Mouse (Mus musculus) megakaryocyte, embryonic 14.5 days (primary cell): Measurements from ENCODE around the gene Nedd4. TPM values are rescaled to one million over a fixed set of nuclear protein-coding genes. Genes with fewer than 3 reads are reported as not detected.
A peak's percentile ranks its signal among the peaks of the same experiment; 100 is the strongest.
"Not testable (repeated sequence)": the region's sequence is repeated elsewhere in the genome, so short reads cannot be mapped to it uniquely, and the experiment has no call there.

Experiments used
- H3K27me3 ChIP-seq: replicated peaks from 2 replicates; pipeline ENCODE3; 2012; ENCODE audit warnings: inconsistent platforms
- H3K36me3 ChIP-seq: replicated peaks from 2 replicates; pipeline ENCODE3; 2012; ENCODE audit warnings: low read length, inconsistent platforms, mixed read lengths
- H3K4me1 ChIP-seq: 2 replicates; pipeline ENCODE4 v1.6.1; 2012; ENCODE audit warnings: inconsistent platforms
- H3K4me3 ChIP-seq: replicated peaks from 2 replicates; pipeline ENCODE3; 2012; ENCODE audit warnings: moderate library complexity, mild to moderate bottlenecking, inconsistent platforms
- H3K9me3 ChIP-seq: 2 replicates; pipeline ENCODE4 v1.6.1; 2012; ENCODE audit warnings: inconsistent platforms
- FLI1 ChIP-seq: IDR thresholded peaks from 2 replicates; pipeline ENCODE4 v1.6.1; 2012; ENCODE audit warnings: low read length, inconsistent platforms, mixed read lengths
- GATA1 ChIP-seq: IDR thresholded peaks from 3 replicates; pipeline ENCODE4 v1.6.1; 2012; ENCODE audit warnings: mixed read lengths, low read length, inconsistent platforms, borderline replicate concordance
- polyA plus RNA-seq: library from polyadenylated mRNA; stranded (reverse); fragments of >175 nt; gene quantifications from 2 replicates; pipeline ENCODE4 v1.2.3, GENCODE M21; 2012; ENCODE audit warnings: low replicate concordance; ENCODE audit not compliant: insufficient read depth

Gene Nedd4
- polyA plus RNA-seq, 1 experiment, result 24.7 TPM

DNA sequence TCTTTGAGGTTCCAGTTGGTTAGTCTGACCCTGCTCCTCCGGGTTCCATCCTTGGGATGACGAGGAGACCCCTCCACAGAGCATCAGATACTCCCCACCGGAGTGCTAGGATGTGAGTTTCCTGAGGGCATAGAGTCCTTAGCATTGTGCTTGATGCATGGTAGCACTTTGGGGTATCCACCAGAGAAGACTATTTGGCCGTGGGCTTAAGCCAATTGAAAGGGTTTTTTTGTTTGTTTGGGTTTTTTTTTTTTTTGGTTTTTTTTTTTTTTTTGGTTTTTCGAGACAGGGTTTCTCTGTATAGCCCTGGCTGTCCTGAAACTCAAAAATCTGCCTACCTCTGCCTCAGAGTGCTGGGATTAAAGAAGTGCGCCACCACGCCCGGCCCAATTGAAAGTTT is 24.9 kb upstream of the Nedd4 start:
- H3K9me3 ChIP-seq, result no peaks in the 10 kb centered on the region
- H3K27me3 ChIP-seq, result no peaks in the 10 kb centered on the region
- TF ChIP-seq FLI1 (no peak), GATA1 (no peak)
- H3K36me3 ChIP-seq, result no peaks in the 10 kb centered on the region
- no peak overlapping the region for H3K4me3 ChIP-seq
- H3K4me1 ChIP-seq, result peaks cover 20% of the 10 kb centered on the region

DNA sequence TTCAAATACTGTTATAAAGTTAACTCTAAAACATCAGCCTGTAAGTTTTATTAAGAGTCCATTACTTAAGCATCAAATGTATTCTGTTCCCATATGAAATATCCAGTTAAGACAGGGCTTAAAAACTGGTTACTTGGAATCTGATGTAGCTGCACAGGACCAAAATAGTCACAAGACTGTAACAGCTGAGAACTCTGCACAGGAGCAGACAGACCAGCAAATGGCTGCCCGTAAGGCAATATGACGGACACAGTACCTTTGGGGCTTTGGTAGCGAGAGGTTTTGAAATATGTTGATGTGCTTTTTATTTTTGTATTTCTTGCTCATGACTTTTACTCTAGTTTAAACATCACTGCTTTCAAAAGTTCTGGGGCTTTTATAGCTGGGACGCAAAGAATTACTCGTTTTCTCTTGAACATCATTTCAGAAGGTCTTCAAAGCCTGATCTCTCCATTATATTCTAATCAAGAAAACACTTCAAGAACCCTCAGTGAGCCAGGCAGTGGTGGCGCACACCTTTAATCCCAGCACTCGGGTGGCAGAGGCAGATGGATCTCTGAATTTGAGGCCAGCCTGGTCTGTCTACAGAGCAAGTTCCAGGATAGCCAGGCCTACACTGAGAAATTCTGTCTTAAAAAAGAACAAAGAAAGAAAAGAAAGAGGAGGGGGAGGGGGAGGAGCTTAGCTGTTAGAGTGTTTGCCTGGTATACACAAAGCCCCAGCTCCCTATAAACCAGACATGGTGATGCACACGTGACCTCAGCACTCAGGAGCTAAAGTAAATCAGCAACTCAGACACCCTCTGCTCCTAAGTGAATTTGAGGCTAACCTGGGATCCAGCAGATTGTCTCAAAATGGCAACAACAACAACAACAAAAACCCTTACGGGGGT is 22.9 kb upstream of the Nedd4 start:
- Histone ChIP-seq H3K36me3 (no peaks in the 10 kb centered on the region), H3K27me3 (peaks cover 2% of the 10 kb centered on the region), H3K9me3 (peaks cover 9% of the 10 kb centered on the region; the same call in 1 of the 2 replicates), H3K4me3 (peak overlapping the region; percentile 65), H3K4me1 (peaks cover 23% of the 10 kb centered on the region)
- no peak for TF ChIP-seq GATA1
- no peak for TF ChIP-seq FLI1

GRCm38 (mm10) chr9:72639843-72640621 is 22.1 kb upstream of the Nedd4 start:
- Histone ChIP-seq H3K4me3 (peak overlapping the region; percentile 83), H3K9me3 (peaks cover 9% of the 10 kb centered on the region; the same call in 1 of the 2 replicates), H3K27me3 (peaks cover 3% of the 10 kb centered on the region), H3K4me1 (peaks cover 26% of the 10 kb centered on the region), H3K36me3 (no peaks in the 10 kb centered on the region)
- TF ChIP-seq FLI1 (no peak), GATA1 (no peak)

GRCm38 (mm10) chr9:72640642-72641041 is 21.5 kb upstream of the Nedd4 start:
- TF ChIP-seq FLI1, result no peak
- no peak for TF ChIP-seq GATA1
- H3K27me3 ChIP-seq, result peaks cover 3% of the 10 kb centered on the region
- H3K4me3 ChIP-seq, result no peak overlapping the region

DNA sequence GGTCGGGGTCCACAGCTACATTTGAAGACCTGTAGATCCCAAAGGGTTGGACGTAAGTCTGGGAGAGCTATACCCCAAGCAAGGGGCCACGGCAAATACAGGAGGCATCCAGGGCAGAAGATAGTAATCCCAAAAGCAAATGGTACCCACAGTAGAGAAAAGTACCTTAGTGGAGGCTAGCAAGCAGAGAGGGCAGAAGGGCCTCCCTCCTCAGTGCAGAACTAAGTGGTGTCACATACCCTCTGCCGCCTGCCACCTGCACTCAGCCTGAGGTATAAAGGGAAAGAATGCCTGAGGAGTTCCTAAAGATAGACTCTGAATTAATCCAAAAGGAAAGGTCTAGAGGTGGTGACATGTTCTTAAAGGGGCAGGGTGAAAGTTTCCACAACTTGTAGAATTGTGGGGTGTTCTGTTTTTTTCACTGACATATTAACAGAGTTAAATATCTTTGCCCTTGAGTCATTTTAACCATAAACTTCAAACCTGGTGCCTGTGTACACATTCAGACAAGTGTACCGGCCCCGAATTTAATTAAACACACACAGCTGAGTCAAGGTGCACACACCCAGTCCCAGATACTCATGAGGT is 21.0 kb upstream of the Nedd4 start:
- H3K36me3 ChIP-seq, result no peaks in the 10 kb centered on the region
- TF ChIP-seq GATA1 (no peak), FLI1 (no peak)

More at GRCm38 (mm10) chr9:72640642-72641041, 21.5 kb upstream of the Nedd4 start:
- Histone ChIP-seq H3K36me3 (no peaks in the 10 kb centered on the region), H3K9me3 (peaks cover 9% of the 10 kb centered on the region; the same call in 1 of the 2 replicates), H3K4me1 (peaks cover 26% of the 10 kb centered on the region)

GRCm38 (mm10) chr9:72642756-72643447 is 19.2 kb upstream of the Nedd4 start:
- H3K4me3 ChIP-seq, result not testable (repeated sequence)
- H3K9me3 ChIP-seq, result peaks cover 20% of the 10 kb centered on the region

More for the DNA sequence above, 21.0 kb upstream of the Nedd4 start:
- H3K27me3 ChIP-seq, result peaks cover 3% of the 10 kb centered on the region
- peaks cover 9% of the 10 kb centered on the region; the same call in 1 of the 2 replicates for H3K9me3 ChIP-seq
- H3K4me1 ChIP-seq, result peaks cover 26% of the 10 kb centered on the region
- H3K4me3 ChIP-seq, result no peak overlapping the region

GRCm38 (mm10) chr9:72643651-72644417 is 18.3 kb upstream of the Nedd4 start:
- Histone ChIP-seq H3K27me3 (peaks cover 10% of the 10 kb centered on the region), H3K9me3 (peaks cover 20% of the 10 kb centered on the region), H3K4me3 (no peak overlapping the region), H3K36me3 (no peaks in the 10 kb centered on the region), H3K4me1 (peaks cover 26% of the 10 kb centered on the region)
- TF ChIP-seq GATA1 (no peak), FLI1 (no peak)

More at GRCm38 (mm10) chr9:72642756-72643447, 19.2 kb upstream of the Nedd4 start:
- not testable (repeated sequence) for H3K36me3 ChIP-seq, H3K27me3 ChIP-seq
- H3K4me1 ChIP-seq, result peaks cover 26% of the 10 kb centered on the region

GRCm38 (mm10) chr9:72644418-72645110 is 17.6 kb upstream of the Nedd4 start:
- TF ChIP-seq FLI1, result no peak
- no peak for TF ChIP-seq GATA1
- H3K4me1 ChIP-seq, result peaks cover 26% of the 10 kb centered on the region

DNA sequence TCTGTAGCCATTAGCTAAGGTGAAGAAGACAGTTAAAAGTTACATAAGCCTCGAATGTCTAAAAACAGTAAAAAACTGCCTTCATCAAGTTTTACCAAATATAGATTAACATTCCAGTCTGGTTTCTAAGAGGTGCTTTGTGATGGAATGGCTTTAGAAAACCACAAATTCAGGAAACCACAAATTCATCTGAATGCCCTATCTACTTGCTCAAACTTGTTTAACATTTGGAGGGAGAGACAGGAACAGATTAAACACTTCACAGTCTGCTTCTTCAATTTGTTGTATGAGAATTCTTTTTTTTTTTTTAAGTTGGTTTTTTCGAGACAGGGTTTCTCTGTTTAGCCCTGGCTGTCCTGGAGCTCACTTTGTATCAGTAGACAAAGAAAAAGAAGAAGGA is 12.4 kb upstream of the Nedd4 start:
- H3K36me3 ChIP-seq, result no peaks in the 10 kb centered on the region
- H3K27me3 ChIP-seq, result peaks cover 12% of the 10 kb centered on the region
- TF ChIP-seq FLI1, result no peak
- no peak for TF ChIP-seq GATA1
- peaks cover 25% of the 10 kb centered on the region for H3K4me1 ChIP-seq
- no peak overlapping the region for H3K4me3 ChIP-seq
- H3K9me3 ChIP-seq, result peaks cover 11% of the 10 kb centered on the region

More at GRCm38 (mm10) chr9:72644418-72645110, 17.6 kb upstream of the Nedd4 start:
- H3K4me3 ChIP-seq, result no peak overlapping the region
- H3K36me3 ChIP-seq, result no peaks in the 10 kb centered on the region
- H3K9me3 ChIP-seq, result peaks cover 20% of the 10 kb centered on the region
- H3K27me3 ChIP-seq, result peaks cover 10% of the 10 kb centered on the region
